Mouse (Mus musculus): Measurements from ENCODE around the gene Tm9sf3. TPM values are rescaled to one million over a fixed set of nuclear protein-coding genes. Genes with fewer than 3 reads are reported as not detected.
A peak's percentile ranks its signal among the peaks of the same experiment; 100 is the strongest.

The Tm9sf3 gene
- polyA plus RNA-seq, 1 experiment from 2014 or later = 81.3 TPM

DNA sequence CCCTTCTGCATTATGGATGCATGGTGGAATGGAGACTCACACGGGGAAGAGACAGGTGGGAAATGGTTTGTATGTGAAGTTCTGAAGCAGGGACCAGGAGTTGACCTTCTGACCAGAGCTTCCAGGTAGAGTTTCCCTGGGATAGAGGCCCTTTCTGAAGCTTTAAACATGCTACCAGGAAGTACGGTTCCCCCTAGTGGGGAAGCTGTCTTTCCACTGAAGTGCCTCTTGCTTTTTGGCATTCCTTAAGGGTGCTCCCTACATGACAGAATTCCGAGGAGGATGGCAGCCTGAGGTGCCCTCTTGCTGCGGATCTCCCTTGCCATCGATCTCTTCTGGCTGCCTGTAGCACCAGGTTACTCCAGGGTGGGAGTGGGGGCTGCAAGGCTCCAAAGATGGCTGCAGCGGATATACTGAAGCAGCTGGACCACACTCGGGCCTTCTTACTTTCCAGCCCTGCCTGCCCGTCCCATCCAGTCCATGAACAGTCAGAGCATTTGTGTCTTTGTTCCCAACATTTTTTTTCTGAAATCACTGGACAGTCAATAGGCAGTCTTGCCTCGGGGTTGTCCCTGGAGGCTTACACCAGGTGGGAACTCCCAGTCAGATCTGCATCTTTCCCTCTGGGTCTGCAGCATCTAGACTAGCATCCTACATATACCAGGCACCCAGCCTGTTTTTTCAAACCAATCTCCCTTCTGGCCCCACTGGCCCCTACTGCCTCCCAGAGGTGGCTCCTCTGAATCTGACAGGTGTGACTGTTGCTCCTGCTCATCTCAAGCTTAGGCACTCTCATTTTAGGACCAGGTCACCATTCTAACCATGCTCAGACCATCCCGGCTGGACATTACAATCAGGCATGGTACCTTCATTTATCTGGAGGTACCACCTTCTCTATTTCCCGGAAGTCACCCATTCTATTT lies 59.4 kb downstream of the Tm9sf3 start:
- H3K9ac ChIP-seq = no peak overlapping the region
- peaks cover 32% of the 10 kb centered on the region for H3K4me1 ChIP-seq
- no peak overlapping the region for H3K4me3 ChIP-seq
- H3K27ac ChIP-seq = no peak overlapping the region
- peaks cover 87% of the 10 kb centered on the region for H3K27me3 ChIP-seq
- no peaks in the 10 kb centered on the region for H3K9me3 ChIP-seq (replicated peaks)
- 64% methylated on average over 11 of the region's 11 CpGs for WGBS
- H3K36me3 ChIP-seq (ENCODE audit: poor library complexity, severe bottlenecking) = peaks cover 4% of the 10 kb centered on the region; the same call in 1 of the 2 replicates
- no peak for ATAC-seq
- no peak overlapping the region for H3K4me2 ChIP-seq

- H3K9me3 ChIP-seq (replicated peaks) = no peaks in the 10 kb centered on the region
- no peak overlapping the region for H3K27ac ChIP-seq
- no peak overlapping the region for H3K9ac ChIP-seq
- no peak for ATAC-seq
- no peaks in the 10 kb centered on the region for H3K4me1 ChIP-seq
- 84% methylated on average over 12 of the region's 12 CpGs for WGBS
- peaks cover 81% of the 10 kb centered on the region for H3K27me3 ChIP-seq
- no peaks in the 10 kb centered on the region for H3K36me3 ChIP-seq (ENCODE audit: poor library complexity, severe bottlenecking)
- no peak overlapping the region for H3K4me3 ChIP-seq
- H3K4me2 ChIP-seq = no peak overlapping the region
These were observed 66.2 kb downstream of the Tm9sf3 start for GRCm38 (mm10) chr19:41197606-41198005.

DNA sequence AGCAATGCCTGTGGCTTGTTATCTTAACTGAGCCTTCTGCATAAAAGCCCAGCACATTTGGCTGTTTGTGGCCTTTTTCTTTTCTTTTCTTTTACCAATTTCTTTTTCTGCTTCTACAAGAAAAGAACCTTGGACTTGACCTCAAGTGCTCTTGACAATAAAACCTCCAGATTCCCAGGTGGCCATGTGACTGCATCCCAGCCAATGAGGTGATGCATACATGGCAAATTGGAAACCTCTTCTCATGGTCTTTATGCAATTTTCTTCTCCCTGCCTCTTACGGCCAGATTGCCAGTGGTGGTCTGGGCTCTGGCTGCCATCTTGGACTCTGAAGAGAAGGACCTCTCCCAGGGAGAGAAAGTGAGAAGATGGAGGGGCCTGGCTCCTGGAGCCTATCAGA lies 70.4 kb downstream of the Tm9sf3 start:
- 71% methylated on average over 1 of the region's 1 CpGs for WGBS

GRCm38 (mm10) chr19:41192953-41193352 lies 70.8 kb downstream of the Tm9sf3 start:
- H3K4me1 ChIP-seq = peaks cover 22% of the 10 kb centered on the region
- no peak overlapping the region for H3K9ac ChIP-seq
- no peak overlapping the region for H3K27ac ChIP-seq
- 88% methylated on average over 4 of the region's 4 CpGs for WGBS
- no peak overlapping the region for H3K4me2 ChIP-seq
- no peaks in the 10 kb centered on the region for H3K9me3 ChIP-seq (replicated peaks)
- H3K4me3 ChIP-seq = no peak overlapping the region
- peaks cover 81% of the 10 kb centered on the region for H3K27me3 ChIP-seq
- H3K36me3 ChIP-seq (ENCODE audit: poor library complexity, severe bottlenecking) = no peaks in the 10 kb centered on the region
- no peak for ATAC-seq

More for the DNA sequence above, 70.4 kb downstream of the Tm9sf3 start:
- Histone ChIP-seq H3K9me3 (replicated peaks) (no peaks in the 10 kb centered on the region), H3K4me2 (no peak overlapping the region), H3K4me1 (peaks cover 22% of the 10 kb centered on the region), H3K27ac (no peak overlapping the region), H3K4me3 (no peak overlapping the region), H3K9ac (no peak overlapping the region), H3K27me3 (peaks cover 80% of the 10 kb centered on the region), H3K36me3 (ENCODE audit: poor library complexity, severe bottlenecking) (no peaks in the 10 kb centered on the region)
- no peak for ATAC-seq

GRCm38 (mm10) chr19:41191724-41192123 lies 72.1 kb downstream of the Tm9sf3 start:
- H3K27ac ChIP-seq = no peak overlapping the region
- WGBS = 79% methylated on average over 9 of the region's 9 CpGs
- no peak overlapping the region for H3K9ac ChIP-seq
- H3K27me3 ChIP-seq = peaks cover 82% of the 10 kb centered on the region
- no peak for ATAC-seq
- H3K4me2 ChIP-seq = no peak overlapping the region
- no peak overlapping the region for H3K4me3 ChIP-seq
- no peaks in the 10 kb centered on the region for H3K36me3 ChIP-seq (ENCODE audit: poor library complexity, severe bottlenecking)
- peaks cover 22% of the 10 kb centered on the region for H3K4me1 ChIP-seq
- 0 out of 2 replicates have a peak, but pooled peaks cover 3% of the 10 kb centered on the region for H3K9me3 ChIP-seq (replicated peaks)

DNA sequence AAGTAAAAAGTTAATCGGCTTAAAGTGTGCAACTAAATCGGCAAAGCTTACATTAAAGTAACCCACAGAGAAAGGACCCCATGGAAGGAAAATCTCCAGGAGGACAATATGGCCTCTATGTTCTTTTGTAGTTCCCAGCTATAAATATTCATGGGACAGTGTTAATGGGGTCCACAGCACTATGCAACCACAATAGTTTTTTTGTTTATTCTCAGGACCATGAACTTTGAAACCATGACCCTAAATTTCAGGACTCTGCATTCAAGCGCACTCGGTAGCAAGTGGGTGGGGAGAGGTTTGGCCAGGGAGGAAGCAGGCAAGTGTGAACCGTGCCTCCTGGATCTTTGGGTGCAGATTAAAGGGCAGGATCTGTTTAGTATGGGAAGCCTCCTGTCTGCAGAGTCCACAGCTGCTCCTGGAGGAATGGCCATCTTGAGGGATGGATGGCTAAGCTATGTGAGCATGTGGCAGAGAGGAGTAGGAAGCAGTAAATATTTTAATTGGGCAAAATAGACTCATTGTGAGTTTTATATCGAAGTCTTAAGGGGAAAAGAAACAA lies 72.8 kb downstream of the Tm9sf3 start:
- H3K36me3 ChIP-seq (ENCODE audit: poor library complexity, severe bottlenecking) = no peaks in the 10 kb centered on the region
- 20% methylated on average over 6 of the region's 6 CpGs for WGBS
- H3K27ac ChIP-seq = no peak overlapping the region
- ATAC-seq = peak; percentile 55; the same call in 1 of the 2 replicates
- no peak overlapping the region for H3K4me2 ChIP-seq
- no peak overlapping the region for H3K4me3 ChIP-seq
- 0 out of 2 replicates have a peak, but pooled peaks cover 3% of the 10 kb centered on the region for H3K9me3 ChIP-seq (replicated peaks)
- H3K9ac ChIP-seq = no peak overlapping the region
- peaks cover 22% of the 10 kb centered on the region for H3K4me1 ChIP-seq
- H3K27me3 ChIP-seq = peaks cover 78% of the 10 kb centered on the region

DNA sequence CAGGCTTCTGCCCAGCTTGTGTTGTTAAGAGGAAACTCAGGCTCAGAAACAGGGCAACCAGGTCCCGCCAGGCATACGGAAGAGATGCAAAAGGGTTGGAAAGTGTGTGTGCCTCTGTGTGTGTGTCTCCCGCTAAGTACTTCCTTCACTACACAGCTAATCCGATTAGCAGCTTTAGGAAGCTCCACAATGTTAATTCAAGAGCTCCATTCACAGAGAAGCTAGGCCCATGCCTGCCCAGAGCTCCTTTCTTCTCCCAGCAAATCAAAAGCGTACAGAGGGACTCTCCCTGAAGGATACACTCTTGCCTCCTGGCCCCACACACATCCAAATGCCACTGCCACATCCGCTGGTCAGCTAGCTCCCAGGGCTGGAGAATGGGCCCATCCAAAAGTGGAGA lies 86.5 kb downstream of the Tm9sf3 start:
- Histone ChIP-seq H3K36me3 (ENCODE audit: poor library complexity, severe bottlenecking) (no peaks in the 10 kb centered on the region), H3K9me3 (replicated peaks) (no peaks in the 10 kb centered on the region), H3K27ac (no peak overlapping the region), H3K4me1 (peaks cover 5% of the 10 kb centered on the region; the same call in 1 of the 2 replicates), H3K9ac (no peak overlapping the region), H3K27me3 (peaks cover 100% of the 10 kb centered on the region), H3K4me3 (no peak overlapping the region), H3K4me2 (no peak overlapping the region)
- ATAC-seq = no peak
- 1% methylated on average over 6 of the region's 6 CpGs for WGBS

DNA sequence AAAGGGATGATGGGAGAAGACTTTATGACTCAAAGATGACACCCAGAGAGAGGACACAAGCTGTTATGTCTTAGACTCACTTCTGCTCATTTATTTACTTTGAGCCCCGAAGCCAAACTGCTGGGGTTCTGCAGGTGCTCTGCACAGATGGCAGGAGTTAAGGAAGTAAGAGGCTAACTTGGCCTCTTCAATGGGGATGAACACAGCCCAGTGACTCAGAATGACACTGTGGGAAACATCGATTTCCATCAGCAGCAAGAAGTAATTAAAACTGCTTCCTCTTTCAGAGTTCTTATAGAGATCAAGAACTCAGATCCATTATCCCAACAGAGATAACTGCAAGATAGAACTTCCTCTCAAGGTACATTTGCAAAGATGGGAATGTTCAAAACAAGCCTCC lies 86.9 kb downstream of the Tm9sf3 start:
- WGBS = 15% methylated on average over 2 of the region's 2 CpGs
- H3K27me3 ChIP-seq = peaks cover 98% of the 10 kb centered on the region
- no peak overlapping the region for H3K9ac ChIP-seq
- no peaks in the 10 kb centered on the region for H3K36me3 ChIP-seq (ENCODE audit: poor library complexity, severe bottlenecking)
- H3K27ac ChIP-seq = no peak overlapping the region
- H3K4me3 ChIP-seq = no peak overlapping the region
- no peak overlapping the region for H3K4me2 ChIP-seq
- H3K4me1 ChIP-seq = peaks cover 5% of the 10 kb centered on the region; the same call in 1 of the 2 replicates
- no peaks in the 10 kb centered on the region for H3K9me3 ChIP-seq (replicated peaks)
- ATAC-seq = no peak

- Histone ChIP-seq H3K4me3 (no peak overlapping the region), H3K27ac (no peak overlapping the region), H3K4me1 (peaks cover 28% of the 10 kb centered on the region), H3K9me3 (replicated peaks) (no peaks in the 10 kb centered on the region), H3K4me2 (no peak overlapping the region), H3K9ac (no peak overlapping the region), H3K27me3 (peaks cover 77% of the 10 kb centered on the region), H3K36me3 (ENCODE audit: poor library complexity, severe bottlenecking) (no peaks in the 10 kb centered on the region)
- ATAC-seq = no peak; the same call in 1 of the 2 replicates
- 70% methylated on average over 5 of the region's 5 CpGs for WGBS
These were observed 97.9 kb downstream of the Tm9sf3 start for GRCm38 (mm10) chr19:41165914-41166235.

GRCm38 (mm10) chr19:41165144-41165913 lies 98.5 kb downstream of the Tm9sf3 start:
- peak overlapping the region; percentile 25; the same call in 1 of the 2 replicates for H3K27ac ChIP-seq
- no peaks in the 10 kb centered on the region for H3K9me3 ChIP-seq (replicated peaks)
- peaks cover 74% of the 10 kb centered on the region for H3K27me3 ChIP-seq
- no peak overlapping the region for H3K9ac ChIP-seq
- 36% methylated on average over 14 of the region's 14 CpGs for whole genome bisulfite sequencing
- ATAC-seq = peak; percentile 43; the same call in 1 of the 2 replicates
- no peak overlapping the region for H3K4me3 ChIP-seq
- H3K4me1 ChIP-seq = peaks cover 31% of the 10 kb centered on the region
- peak overlapping the region; percentile 18; the same call in 1 of the 2 replicates for H3K4me2 ChIP-seq
- H3K36me3 ChIP-seq (ENCODE audit: poor library complexity, severe bottlenecking) = no peaks in the 10 kb centered on the region

DNA sequence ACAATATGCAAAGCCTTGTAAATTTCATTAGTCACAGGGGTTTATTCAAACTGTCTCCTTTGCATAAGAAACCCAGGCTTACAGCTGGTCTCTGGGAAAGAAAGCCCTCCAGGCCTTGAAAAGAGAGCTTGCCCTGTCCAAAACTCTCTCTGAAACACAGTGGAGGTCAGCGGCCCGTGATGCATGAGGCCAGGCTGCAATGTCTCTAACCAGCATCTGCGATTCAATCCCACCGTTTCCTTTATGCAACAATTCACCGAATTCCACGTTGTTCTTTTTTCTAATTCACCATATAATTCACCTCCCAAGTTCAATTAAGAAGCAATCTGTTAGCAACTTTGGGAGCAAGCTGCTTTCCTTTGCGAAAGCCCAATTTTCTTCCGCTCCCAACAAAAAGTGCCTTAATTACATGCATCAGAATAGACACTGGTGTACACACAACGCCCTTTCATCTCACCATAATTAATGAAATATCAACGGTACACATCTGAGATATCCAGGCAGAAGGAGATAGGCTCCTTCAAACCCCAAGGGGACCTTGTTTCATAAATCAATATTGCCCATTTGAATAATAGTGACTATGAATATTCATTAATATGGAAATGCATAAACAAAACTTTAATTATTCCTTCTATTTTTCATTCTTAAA lies 99.2 kb downstream of the Tm9sf3 start:
- H3K9ac ChIP-seq = no peak overlapping the region
- no peaks in the 10 kb centered on the region for H3K36me3 ChIP-seq (ENCODE audit: poor library complexity, severe bottlenecking)
- no peak overlapping the region; the same call in 1 of the 2 replicates for H3K4me2 ChIP-seq
- 6% methylated on average over 10 of the region's 10 CpGs for WGBS
- no peak overlapping the region for H3K4me3 ChIP-seq
- H3K27ac ChIP-seq = peak overlapping the region; percentile 54
- ATAC-seq = peak; percentile 80
- peaks cover 33% of the 10 kb centered on the region for H3K4me1 ChIP-seq
- no peaks in the 10 kb centered on the region for H3K9me3 ChIP-seq (replicated peaks)
- peaks cover 74% of the 10 kb centered on the region for H3K27me3 ChIP-seq
